Mouse (Mus musculus): ENCODE measurements around the gene Usp37.
"Not testable (repeated sequence)": the region's sequence is repeated elsewhere in the genome, so short reads cannot be mapped to it uniquely, and the experiment has no call there.

Gene Usp37

GRCm38 (mm10) chr1:74544184-74544583 is at the start of gene Usp37:
Usp37 (minus strand) TSS chr1:74544284.
- DNase-seq, result no peak

GRCm38 (mm10) chr1:74587773-74588445 is 43.8 kb upstream of the Usp37 start, which contains the start of the genes Zfp142 and Bcs1l:
Zfp142 (minus strand) TSS chr1:74588246.
Bcs1l (plus strand) TSS chr1:74588289.
- DNase-seq, result peak; percentile 99

GRCm38 (mm10) chr1:74587233-74587772 is 43.2 kb upstream of the Usp37 start:
- DNase-seq, result no peak

GRCm38 (mm10) chr1:74584616-74585398 is 40.7 kb upstream of the Usp37 start:
- DNase-seq, result no peak

- DNase-seq, result no peak
Measured at GRCm38 (mm10) chr1:74582621-74583020, 38.5 kb upstream of the Usp37 start.

GRCm38 (mm10) chr1:74569739-74570719 is 25.9 kb upstream of the Usp37 start:
- no peak for DNase-seq

GRCm38 (mm10) chr1:74565834-74566233 is 21.8 kb upstream of the Usp37 start:
- no peak for DNase-seq

GRCm38 (mm10) chr1:74559061-74559460 is 15.0 kb upstream of the Usp37 start:
- no peak for DNase-seq

- peak; percentile 25 for DNase-seq
Measured at GRCm38 (mm10) chr1:74542451-74542961, 1.6 kb downstream of the Usp37 start, which contains the start of gene Plcd4. Plcd4 (plus strand) TSS chr1:74542888.

- DNase-seq, result no peak
Measured at GRCm38 (mm10) chr1:74538650-74539049, 5.4 kb downstream of the Usp37 start.

- no peak for DNase-seq
Measured at GRCm38 (mm10) chr1:74528589-74528988, 15.5 kb downstream of the Usp37 start.

- no peak for DNase-seq
Measured at GRCm38 (mm10) chr1:74524746-74525145, 19.3 kb downstream of the Usp37 start.

GRCm38 (mm10) chr1:74519875-74520274 is 24.2 kb downstream of the Usp37 start:
- DNase-seq, result no peak

- not testable (repeated sequence) for DNase-seq
Measured at GRCm38 (mm10) chr1:74512999-74513398, 31.1 kb downstream of the Usp37 start.

GRCm38 (mm10) chr1:74511306-74511705 is 32.8 kb downstream of the Usp37 start:
- no peak for DNase-seq

- no peak for DNase-seq
Measured at GRCm38 (mm10) chr1:74507780-74508179, 36.3 kb downstream of the Usp37 start.

GRCm38 (mm10) chr1:74506471-74506881 is 37.6 kb downstream of the Usp37 start:
- no peak for DNase-seq

GRCm38 (mm10) chr1:74505721-74506464 is 38.2 kb downstream of the Usp37 start, which contains the start of gene Cnot9:
Cnot9 (plus strand) TSS chr1:74506058.
- peak; percentile 100 for DNase-seq

GRCm38 (mm10) chr1:74505393-74505720 is 38.7 kb downstream of the Usp37 start:
- no peak for DNase-seq

GRCm38 (mm10) chr1:74501106-74501505 is 43.0 kb downstream of the Usp37 start:
- no peak for DNase-seq

GRCm38 (mm10) chr1:74485792-74486191 is 58.3 kb downstream of the Usp37 start:
- DNase-seq, result no peak

Measured in lung, postnatal 36 days (tissue).